Mouse (Mus musculus) midbrain, embryonic 15.5 days (tissue): Measurements from ENCODE around the gene Cbfb. TPM values are rescaled to one million over a fixed set of nuclear protein-coding genes. Genes with fewer than 3 reads are reported as not detected.

Source experiments
- ATAC-seq: fragments of 200-750 bp; cut with Nextera tagmentation; replicated peaks from 2 replicates; pipeline ENCODE4 v1.8.0; 2017; ENCODE audit warnings: moderate TSS enrichment
- H3K27ac ChIP-seq: fragments of 300-500 bp; sonication (generic); 2 replicates; pipeline ENCODE4 v1.5.1; 2015; ENCODE audit warnings: mild to moderate bottlenecking, inconsistent platforms
- H3K27me3 ChIP-seq: fragments of 300-500 bp; sonication (generic); replicated peaks from 2 replicates; pipeline ENCODE4 v1.6.1; 2015; ENCODE audit warnings: inconsistent platforms
- H3K36me3 ChIP-seq: fragments of 300-500 bp; sonication (generic); replicated peaks from 2 replicates; pipeline ENCODE4 v1.6.1; 2015; ENCODE audit warnings: inconsistent platforms
- H3K4me1 ChIP-seq: fragments of 300-500 bp; sonication (generic); 2 replicates; pipeline ENCODE4 v1.6.1; 2015; ENCODE audit warnings: inconsistent platforms
- H3K4me2 ChIP-seq: fragments of 300-500 bp; sonication (generic); 2 replicates; pipeline ENCODE4 v1.6.1; 2015; ENCODE audit warnings: inconsistent platforms, mild to moderate bottlenecking, moderate library complexity
- H3K4me3 ChIP-seq: fragments of 300-500 bp; sonication (generic); 2 replicates; pipeline ENCODE4 v1.5.1; 2015; ENCODE audit warnings: mild to moderate bottlenecking, inconsistent platforms
- H3K9ac ChIP-seq: fragments of 300-500 bp; sonication (generic); 2 replicates; pipeline ENCODE4 v1.6.1; 2015; ENCODE audit warnings: mild to moderate bottlenecking, inconsistent platforms
- H3K9me3 ChIP-seq: fragments of 300-500 bp; sonication (generic); 2 replicates; pipeline ENCODE4 v1.6.1; 2016; ENCODE audit warnings: inconsistent platforms
- WGBS: fragments of 180-500 bp; shearing (Covaris S2); methylation state at CpG from one replicate; pipeline ENCODE4 v1.1.7; 2015; ENCODE audit warnings: mixed read lengths; 5-methylcytosine and 5-hydroxymethylcytosine counted together
- polyA plus RNA-seq: library from polyadenylated mRNA; unstranded; fragments of >200 nt; fragmentation: Nextera tagmentation; extraction: Ambion mirVana; gene quantifications from 2 replicates; pipeline ENCODE4 v1.2.1, GENCODE M21; 2015

The Cbfb gene
- polyA plus RNA-seq, 1 experiment from 2014 or later = 20.3 TPM

- Histone ChIP-seq H3K9me3 (no peaks in the 10 kb centered on the region), H3K9ac (peak overlapping the region; percentile 3; the same call in 1 of the 2 replicates), H3K4me2 (peak overlapping the region; percentile 61), H3K27me3 (peaks cover 75% of the 10 kb centered on the region), H3K27ac (no peak overlapping the region), H3K4me1 (peaks cover 28% of the 10 kb centered on the region), H3K4me3 (peak overlapping the region; percentile 35), H3K36me3 (no peaks in the 10 kb centered on the region)
- 3% methylated on average over 55 of the region's 55 CpGs for WGBS
- peak; percentile 46 for ATAC-seq
These were observed 88.6 kb downstream of the Cbfb start for GRCm38 (mm10) chr8:105258911-105259720.

- ATAC-seq = peak; percentile 59
- Histone ChIP-seq H3K4me2 (peak overlapping the region; percentile 61), H3K4me3 (peak overlapping the region; percentile 35), H3K27me3 (peaks cover 77% of the 10 kb centered on the region), H3K9ac (peak overlapping the region; percentile 3; the same call in 1 of the 2 replicates), H3K9me3 (no peaks in the 10 kb centered on the region), H3K27ac (no peak overlapping the region), H3K4me1 (peaks cover 27% of the 10 kb centered on the region), H3K36me3 (no peaks in the 10 kb centered on the region)
- 3% methylated on average over 30 of the region's 30 CpGs for WGBS
These were observed 89.3 kb downstream of the Cbfb start for GRCm38 (mm10) chr8:105259721-105260320.

- H3K4me1 ChIP-seq = peaks cover 26% of the 10 kb centered on the region
- no peaks in the 10 kb centered on the region for H3K36me3 ChIP-seq
- no peak for ATAC-seq
- no peak overlapping the region for H3K9ac ChIP-seq
- H3K27ac ChIP-seq = no peak overlapping the region
- H3K9me3 ChIP-seq = no peaks in the 10 kb centered on the region
- H3K4me2 ChIP-seq = no peak overlapping the region
- peaks cover 80% of the 10 kb centered on the region for H3K27me3 ChIP-seq
- H3K4me3 ChIP-seq = no peak overlapping the region
- 65% methylated on average over 7 of the region's 7 CpGs for WGBS
These were observed 90.1 kb downstream of the Cbfb start for GRCm38 (mm10) chr8:105260371-105261099.

GRCm38 (mm10) chr8:105261326-105261980 lies 91.0 kb downstream of the Cbfb start:
- Histone ChIP-seq H3K4me1 (peaks cover 26% of the 10 kb centered on the region), H3K9ac (no peak overlapping the region), H3K36me3 (no peaks in the 10 kb centered on the region), H3K4me2 (no peak overlapping the region), H3K27me3 (peaks cover 82% of the 10 kb centered on the region), H3K4me3 (no peak overlapping the region), H3K27ac (no peak overlapping the region), H3K9me3 (no peaks in the 10 kb centered on the region)
- ATAC-seq = no peak
- 89% methylated on average over 12 of the region's 12 CpGs for WGBS

DNA sequence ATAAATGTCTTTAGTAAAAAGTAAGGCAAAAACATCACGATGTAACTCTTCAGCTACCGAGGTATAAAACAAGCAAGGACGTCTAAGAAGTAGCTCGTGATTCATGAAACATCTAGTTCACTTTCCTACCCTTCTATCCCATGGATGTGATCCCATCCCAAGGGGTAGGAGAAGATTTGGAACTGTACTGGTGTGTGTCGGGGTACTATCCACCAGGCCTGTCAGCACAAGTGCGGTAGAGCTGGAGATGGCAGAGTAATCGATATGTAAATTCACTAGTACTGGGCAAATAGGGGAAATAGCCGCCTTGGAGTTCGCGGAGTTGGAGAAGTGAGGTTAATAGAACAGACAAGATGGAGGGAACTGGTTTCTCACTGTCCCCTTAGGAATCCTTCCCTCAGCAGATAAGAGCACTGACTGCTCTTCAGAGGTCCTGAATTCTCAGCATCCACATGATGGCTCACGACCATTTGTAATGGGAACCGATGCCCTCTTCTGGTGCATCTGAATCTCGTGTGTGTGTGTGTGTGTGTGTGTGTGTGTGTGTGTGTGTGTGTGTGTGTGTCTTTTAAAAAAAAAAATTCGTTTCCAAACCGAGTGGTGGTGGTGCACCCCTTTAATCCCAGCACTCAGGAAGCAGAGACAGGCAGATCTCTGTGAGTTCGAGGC lies 92.9 kb downstream of the Cbfb start:
- H3K27ac ChIP-seq = no peak overlapping the region
- WGBS = 40% methylated on average over 16 of the region's 16 CpGs
- H3K27me3 ChIP-seq = peaks cover 87% of the 10 kb centered on the region
- ATAC-seq = no peak
- no peaks in the 10 kb centered on the region for H3K9me3 ChIP-seq
- no peak overlapping the region for H3K4me3 ChIP-seq
- H3K36me3 ChIP-seq = no peaks in the 10 kb centered on the region
- peaks cover 32% of the 10 kb centered on the region for H3K4me1 ChIP-seq
- no peak overlapping the region for H3K9ac ChIP-seq
- no peak overlapping the region; the same call in 1 of the 2 replicates for H3K4me2 ChIP-seq

- H3K4me2 ChIP-seq = peak within 1 kb of the TSS; percentile 77
- WGBS = under 1% methylated on average over 54 of the region's 54 CpGs
- no peak for ATAC-seq
- peaks cover 82% of the 10 kb centered on the region for H3K27me3 ChIP-seq
- no peaks in the 10 kb centered on the region for H3K9me3 ChIP-seq
- peak within 1 kb of the TSS; percentile 48 for H3K4me3 ChIP-seq
- H3K9ac ChIP-seq = peak within 1 kb of the TSS; percentile 41
- no peak within 1 kb of the TSS for H3K27ac ChIP-seq
- H3K4me1 ChIP-seq = peaks cover 32% of the 10 kb centered on the region
- H3K36me3 ChIP-seq = no peaks in the 10 kb centered on the region
These were observed 93.8 kb downstream of the Cbfb start, which contains the start of the genes Tradd and Fbxl8 for GRCm38 (mm10) chr8:105264024-105264982. TSS of gene Tradd (minus strand) at chr8:105264609. TSS of gene Fbxl8 (plus strand) at chr8:105264648.

- WGBS = 14% methylated on average over 10 of the region's 10 CpGs
These were observed 94.7 kb downstream of the Cbfb start for GRCm38 (mm10) chr8:105265128-105265527.

GRCm38 (mm10) chr8:105266775-105267174 lies 96.3 kb downstream of the Cbfb start:
- WGBS = 7% methylated on average over 13 of the region's 13 CpGs
- H3K27me3 ChIP-seq = peaks cover 83% of the 10 kb centered on the region
- H3K9me3 ChIP-seq = no peaks in the 10 kb centered on the region
- no peak overlapping the region for H3K4me3 ChIP-seq
- no peak overlapping the region for H3K4me2 ChIP-seq
- no peaks in the 10 kb centered on the region for H3K36me3 ChIP-seq
- ATAC-seq = no peak
- H3K9ac ChIP-seq = no peak overlapping the region
- H3K4me1 ChIP-seq = peaks cover 41% of the 10 kb centered on the region
- H3K27ac ChIP-seq = no peak overlapping the region

More at GRCm38 (mm10) chr8:105265128-105265527, 94.7 kb downstream of the Cbfb start:
- peak overlapping the region; percentile 48 for H3K4me3 ChIP-seq
- H3K9me3 ChIP-seq = no peaks in the 10 kb centered on the region
- H3K4me2 ChIP-seq = peak overlapping the region; percentile 77
- no peak overlapping the region for H3K9ac ChIP-seq
- peaks cover 33% of the 10 kb centered on the region for H3K4me1 ChIP-seq
- ATAC-seq = no peak
- no peak overlapping the region for H3K27ac ChIP-seq
- peaks cover 83% of the 10 kb centered on the region for H3K27me3 ChIP-seq
- H3K36me3 ChIP-seq = no peaks in the 10 kb centered on the region
